Mouse (Mus musculus) midbrain, embryonic 14.5 days (tissue): ENCODE data around the gene Tcfl5. TPM values are rescaled to one million over a fixed set of nuclear protein-coding genes. Genes with fewer than 3 reads are reported as not detected.
A peak's percentile ranks its signal among the peaks of the same experiment; 100 is the strongest.

ENCODE experiments used
- ATAC-seq: fragments of 200-750 bp; cut with Nextera tagmentation; 2 replicates; pipeline ENCODE4 v1.8.0; 2017; ENCODE audit warnings: moderate number of reproducible peaks, moderate library complexity; ENCODE audit not compliant: low FRiP score, low TSS enrichment
- DNase-seq: peaks from one replicate; pipeline ENCODE4 v3.0.0-alpha.2; 2015
- H3K27ac ChIP-seq: fragments of 300-500 bp; sonication (generic); replicated peaks from 2 replicates; pipeline ENCODE4 v1.5.1; 2014; ENCODE audit warnings: mild to moderate bottlenecking, low read depth, low read length, moderate library complexity
- H3K27me3 ChIP-seq: fragments of 300-500 bp; sonication (generic); 2 replicates; pipeline ENCODE4 v1.6.1; 2014; ENCODE audit warnings: low read length, control low read depth, mixed read lengths; ENCODE audit not compliant: control insufficient read depth, insufficient read depth
- H3K36me3 ChIP-seq: fragments of 300-500 bp; sonication (generic); 2 replicates; pipeline ENCODE4 v1.6.1; 2014; ENCODE audit warnings: low read length, control low read depth; ENCODE audit not compliant: control insufficient read depth, insufficient read depth
- H3K4me1 ChIP-seq: fragments of 300-500 bp; sonication (generic); 2 replicates; pipeline ENCODE4 v1.6.1; 2014; ENCODE audit warnings: mild to moderate bottlenecking, antibody characterized with exemption, low read length, control low read depth; ENCODE audit not compliant: control insufficient read depth, insufficient read depth
- H3K4me2 ChIP-seq: fragments of 300-500 bp; sonication (generic); 2 replicates; pipeline ENCODE4 v1.6.1; 2014; ENCODE audit warnings: mild to moderate bottlenecking, low read length, moderate library complexity
- H3K4me3 ChIP-seq: fragments of 300-500 bp; sonication (generic); replicated peaks from 2 replicates; pipeline ENCODE4 v1.5.1; 2014; ENCODE audit warnings: low read depth, low read length
- H3K9ac ChIP-seq: fragments of 300-500 bp; sonication (generic); replicated peaks from 2 replicates; pipeline ENCODE4 v1.6.1; 2014; ENCODE audit warnings: mild to moderate bottlenecking, low read length, moderate library complexity
- H3K9me3 ChIP-seq: fragments of 300-500 bp; sonication (generic); 2 replicates; pipeline ENCODE4 v1.6.1; 2016; ENCODE audit warnings: low read length, control low read depth, mixed read lengths; ENCODE audit not compliant: control insufficient read depth
- WGBS: fragments of 180-500 bp; shearing (Covaris S2); extraction: QIAGEN DNeasy Blood & Tissue Kit; methylation state at CpG from one replicate; pipeline ENCODE4 v1.1.7; 2014; 5-methylcytosine and 5-hydroxymethylcytosine counted together
- polyA plus RNA-seq: library from polyadenylated mRNA; unstranded; fragments of >200 nt; fragmentation: Nextera tagmentation; extraction: Ambion mirVana; gene quantifications from 2 replicates; pipeline ENCODE4 v1.2.1, GENCODE M21; 2014

Gene Tcfl5
- polyA plus RNA-seq, 1 experiment from 2014 or later: 0.42 TPM

DNA sequence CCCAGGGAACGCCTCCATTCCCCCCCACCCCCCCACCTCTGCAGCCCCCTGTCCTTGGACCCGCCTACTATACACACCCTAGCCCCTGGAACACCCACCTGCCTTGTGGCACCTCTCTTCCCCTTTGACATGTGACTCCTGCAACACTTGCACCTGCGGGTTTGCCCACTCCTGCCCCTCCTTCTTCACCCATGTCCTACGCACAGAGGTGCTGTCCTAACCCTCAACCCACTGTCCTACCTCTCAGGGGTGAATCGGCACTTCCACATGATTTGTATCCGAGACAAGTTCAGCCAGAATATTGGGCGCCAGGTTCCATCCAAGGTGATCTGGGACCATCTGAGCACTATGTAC lies 59.4 kb downstream of the Tcfl5 start:
- peak overlapping the region; percentile 81 for H3K4me2 ChIP-seq
- H3K27me3 ChIP-seq: peaks cover 3% of the 10 kb centered on the region; the same call in 1 of the 2 replicates
- ATAC-seq (peak; percentile 57), DNase-seq (no peak)
- H3K9me3 ChIP-seq: no peaks in the 10 kb centered on the region
- H3K4me1 ChIP-seq: peaks cover 11% of the 10 kb centered on the region
- H3K4me3 ChIP-seq: peak overlapping the region; percentile 90
- peak overlapping the region; percentile 83; the same call in 1 of the 2 replicates for H3K27ac ChIP-seq
- peak overlapping the region; percentile 97 for H3K9ac ChIP-seq
- peaks cover 25% of the 10 kb centered on the region for H3K36me3 ChIP-seq
- 26% methylated on average over 7 of the region's 7 CpGs for WGBS

- DNase-seq (peak; percentile 99), ATAC-seq (peak; percentile 75)
- no peaks in the 10 kb centered on the region for H3K9me3 ChIP-seq
- peaks cover 3% of the 10 kb centered on the region; the same call in 1 of the 2 replicates for H3K27me3 ChIP-seq
- peak overlapping the region; percentile 97 for H3K9ac ChIP-seq
- H3K4me3 ChIP-seq: peak overlapping the region; percentile 90
- H3K36me3 ChIP-seq: peaks cover 25% of the 10 kb centered on the region
- H3K4me2 ChIP-seq: peak overlapping the region; percentile 81
- WGBS: under 1% methylated on average over 57 of the region's 57 CpGs
- peak overlapping the region; percentile 83 for H3K27ac ChIP-seq
- H3K4me1 ChIP-seq: peaks cover 11% of the 10 kb centered on the region
These were observed 59.9 kb downstream of the Tcfl5 start for GRCm38 (mm10) chr2:180582481-180583153.

DNA sequence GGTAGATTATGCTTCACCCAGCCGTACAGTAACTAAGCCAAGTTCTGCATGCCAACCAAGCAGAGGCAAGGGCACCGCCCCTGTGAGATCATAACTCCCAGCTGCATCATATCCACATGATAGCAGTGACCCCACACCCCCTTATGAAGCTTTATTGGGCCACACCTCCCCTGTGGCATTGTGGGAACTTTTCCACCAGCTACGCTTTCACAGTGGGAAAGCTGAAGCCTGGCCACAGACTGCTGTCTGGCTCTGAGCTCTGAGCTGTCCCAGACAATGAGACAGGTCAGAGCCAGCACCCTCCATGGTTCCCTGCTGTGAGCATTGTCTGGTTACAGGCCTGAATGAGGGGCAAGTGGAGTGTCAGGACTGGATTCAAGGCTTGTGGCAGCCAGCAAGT lies 61.5 kb downstream of the Tcfl5 start, which contains the start of gene Mrgbp:
Gene Mrgbp, plus strand, starts transcription at position 303 of the 400 bp plus-strand sequence.
- ATAC-seq (no peak), DNase-seq (no peak)
- Histone ChIP-seq H3K9me3 (no peaks in the 10 kb centered on the region), H3K9ac (no peak within 1 kb of the TSS), H3K4me2 (no peak within 1 kb of the TSS), H3K4me3 (no peak within 1 kb of the TSS), H3K27me3 (peaks cover 3% of the 10 kb centered on the region; the same call in 1 of the 2 replicates), H3K27ac (no peak within 1 kb of the TSS), H3K4me1 (peaks cover 11% of the 10 kb centered on the region), H3K36me3 (peaks cover 14% of the 10 kb centered on the region)
- WGBS: 74% methylated on average over 3 of the region's 3 CpGs

DNA sequence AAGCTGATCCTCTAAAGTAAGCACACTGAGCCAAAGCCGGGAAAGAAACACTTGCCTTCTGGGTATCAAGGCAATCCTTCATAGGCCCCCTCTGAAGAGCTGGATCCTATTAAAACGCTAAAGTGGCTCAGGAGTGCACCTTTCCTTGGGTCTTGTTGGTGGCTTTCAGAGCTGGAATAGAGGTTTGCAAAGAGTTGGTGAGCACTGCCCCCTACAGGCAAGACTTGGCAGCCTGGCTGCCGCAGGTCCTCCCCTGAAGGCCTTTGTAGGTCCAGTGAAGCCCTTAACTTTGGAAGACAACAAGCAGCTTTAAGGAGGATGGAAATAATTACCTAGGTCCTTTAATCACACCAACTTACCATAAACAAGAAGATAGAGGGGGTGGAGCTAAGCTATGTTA lies 63.8 kb downstream of the Tcfl5 start:
- Histone ChIP-seq H3K27ac (no peak overlapping the region), H3K4me1 (peaks cover 6% of the 10 kb centered on the region), H3K4me2 (no peak overlapping the region), H3K36me3 (no peaks in the 10 kb centered on the region), H3K9ac (no peak overlapping the region), H3K9me3 (no peaks in the 10 kb centered on the region), H3K4me3 (no peak overlapping the region), H3K27me3 (peaks cover 3% of the 10 kb centered on the region; the same call in 1 of the 2 replicates)
- WGBS: 9% methylated on average over 3 of the region's 3 CpGs
- ATAC-seq: peak; percentile 37; the same call in 1 of the 2 replicates
- peak; percentile 91 for DNase-seq

GRCm38 (mm10) chr2:180576482-180576881 lies 66.0 kb downstream of the Tcfl5 start:
- Histone ChIP-seq H3K4me2 (no peak overlapping the region), H3K9ac (no peak overlapping the region), H3K36me3 (no peaks in the 10 kb centered on the region), H3K27me3 (peaks cover 3% of the 10 kb centered on the region; the same call in 1 of the 2 replicates), H3K4me1 (no peaks in the 10 kb centered on the region), H3K4me3 (no peak overlapping the region), H3K9me3 (no peaks in the 10 kb centered on the region), H3K27ac (no peak overlapping the region)
- WGBS: 36% methylated on average over 4 of the region's 4 CpGs
- DNase-seq: no peak
- ATAC-seq: no peak

Other genes with a start within 250 kb of the Tcfl5 start
- gene Slco4a1, start 186.5 kb downstream of the Tcfl5 start, polyA plus RNA-seq: 1.0 and 1.1 TPM in 2 replicates
- 0.89 and 1.3 TPM in 2 replicates for gene Ntsr1, start 142.7 kb downstream of the Tcfl5 start, polyA plus RNA-seq
- 46.8 and 49.5 TPM in 2 replicates for gene Mrgbp, start 61.4 kb downstream of the Tcfl5 start, polyA plus RNA-seq
- gene Ogfr, start 53.5 kb downstream of the Tcfl5 start, polyA plus RNA-seq: 97.7 and 105 TPM in 2 replicates
- 26.6 and 27.7 TPM in 2 replicates for gene Col9a3, start 44.9 kb downstream of the Tcfl5 start, polyA plus RNA-seq
- gene Dido1, start 67.3 kb upstream of the Tcfl5 start, polyA plus RNA-seq: 31.2 and 38.1 TPM in 2 replicates
- 51.8 and 64.9 TPM in 2 replicates for gene Gid8, start 67.4 kb upstream of the Tcfl5 start, polyA plus RNA-seq
- gene Slc17a9, start 82.6 kb upstream of the Tcfl5 start, polyA plus RNA-seq: 0.12 TPM in 1 of 2 replicates, not detected in the other
- gene Bhlhe23, start 134.2 kb upstream of the Tcfl5 start, polyA plus RNA-seq: 20.1 and 21.3 TPM in 2 replicates